Mouse (Mus musculus): Measurements from ENCODE around the gene Pik3r2. TPM values are rescaled to one million over a fixed set of nuclear protein-coding genes. Genes with fewer than 3 reads are reported as not detected.

The Pik3r2 gene
- total and polyA plus RNA-seq, 3 experiments, result 23.7 to 37.8 TPM; not detected in 1

DNA sequence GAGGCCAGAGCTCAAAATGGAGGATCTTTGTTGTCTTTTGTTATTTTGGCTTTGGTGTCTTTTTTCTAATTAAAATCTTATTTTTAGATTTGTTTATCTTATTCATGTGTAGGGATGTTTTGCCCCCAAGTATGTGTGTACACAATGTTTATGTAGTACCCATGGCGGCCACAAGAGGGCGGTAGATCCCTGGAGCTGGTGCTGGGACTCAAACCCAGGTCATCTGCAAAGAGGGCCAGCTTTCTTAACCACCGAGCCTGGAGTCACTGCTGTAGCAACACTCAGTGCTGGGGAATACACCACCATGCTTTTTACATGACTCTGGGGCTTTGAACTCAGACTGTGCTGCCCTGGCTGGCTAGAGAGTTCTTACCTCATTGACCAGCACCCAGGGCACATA lies 13.2 kb downstream of the Pik3r2 start (continued):
- TF ChIP-seq SMC3 (IDR thresholded peaks at IDR 0.05; ENCODE audit: low read depth, low read length) (peak; percentile 59), GATA1 (IDR thresholded peaks at IDR 0.05; ENCODE audit: low read depth, low read length) (no peak), CHD1 (IDR thresholded peaks at IDR 0.05; ENCODE audit: low read depth, low read length) (no peak)

DNA sequence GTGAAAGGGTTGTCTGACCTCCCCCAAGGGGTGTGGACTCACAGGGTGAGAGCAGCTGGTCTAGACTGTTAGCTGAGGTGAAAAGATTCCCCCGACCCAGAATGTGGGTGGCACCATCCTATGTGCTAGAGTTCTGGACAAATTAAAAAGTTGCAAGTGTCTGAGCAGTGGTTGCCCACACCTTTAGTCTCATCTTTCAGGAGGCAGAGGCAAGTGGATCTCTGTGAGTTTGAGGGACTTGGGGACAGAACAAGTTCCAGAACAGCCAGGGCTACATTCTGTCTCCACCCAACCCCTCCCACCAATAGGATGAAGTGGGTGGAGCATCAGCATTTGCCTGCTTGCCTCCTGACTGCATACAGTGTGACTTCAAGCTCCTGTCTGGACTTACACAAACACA lies 14.4 kb downstream of the Pik3r2 start:
- Histone ChIP-seq H3K27ac (ENCODE audit: control insufficient read depth, low read depth, low read length) (peak overlapping the region; percentile 83), H3K36me3 (ENCODE audit: control insufficient read depth in 1 of 2, insufficient read depth in 2 of 2, low read length in 2 of 2) (peaks cover 0 to 23% of the 10 kb centered on the region in 2 experiments; a peak in 2 of 4 replicates), H3K79me2 (ENCODE audit: control insufficient read depth, insufficient read depth, low read length, poor library complexity) (peaks cover 11% of the 10 kb centered on the region), H3K9ac (ENCODE audit: control insufficient read depth, low read depth, low read length, poor library complexity, severe bottlenecking) (peak overlapping the region; percentile 83; the same call in 1 of the 2 replicates), H3K4me3 (ENCODE audit: control insufficient read depth in 1 of 2, insufficient read depth in 1 of 2, low read depth in 2 of 2, low read length in 2 of 2) (no peak overlapping the region), H3K9me3 (replicated peaks; ENCODE audit: insufficient read depth, low read length) (no peaks in the 10 kb centered on the region), H3K4me1 (ENCODE audit: control insufficient read depth in 1 of 2, insufficient read depth in 2 of 2, low read length in 2 of 2) (peaks cover 12 to 34% of the 10 kb centered on the region in 2 experiments), H3K27me3 (ENCODE audit: control insufficient read depth in 1 of 2, insufficient read depth in 2 of 2, low read length in 2 of 2) (no peaks in the 10 kb centered on the region)
- DNase-seq (ENCODE audit: low read depth, low spot score), result peak; percentile 81
- TF ChIP-seq MAZ (IDR thresholded peaks at IDR 0.05; ENCODE audit: low read depth, low read length), result 0 out of 2 replicates have a peak, but pooled peaks have one; percentile 50
- no peak for TF ChIP-seq KAT2A (conservative IDR thresholded peaks at IDR 0.05; ENCODE audit: low read depth, low read length)
- TF ChIP-seq CTCF (IDR thresholded peaks at IDR 0.05 in 2 of 3, conservative IDR thresholded peaks at IDR 0.05 in 1 of 3; ENCODE audit: control insufficient read depth in 1 of 3, insufficient read depth in 1 of 3, low read depth in 2 of 3, low read length in 3 of 3, poor library complexity in 1 of 3, severe bottlenecking in 1 of 3), result no peak
- TF ChIP-seq RCOR1 (IDR thresholded peaks at IDR 0.05; ENCODE audit: low read depth, low read length), result no peak
- TF ChIP-seq ETS1 (IDR thresholded peaks at IDR 0.05; ENCODE audit: low read depth, low read length), result no peak
- no peak for TF ChIP-seq MYB (IDR thresholded peaks at IDR 0.05; ENCODE audit: low read depth, low read length)
- TF ChIP-seq GATA1 (IDR thresholded peaks at IDR 0.05; ENCODE audit: low read depth, low read length), result no peak
- TF ChIP-seq BHLHE40 (IDR thresholded peaks at IDR 0.05; ENCODE audit: borderline replicate concordance, low read depth, low read length), result no peak
- no peak for TF ChIP-seq ZNF384 (IDR thresholded peaks at IDR 0.05; ENCODE audit: low read depth, low read length)
- TF ChIP-seq GABPA (IDR thresholded peaks at IDR 0.05; ENCODE audit: low read depth, low read length), result no peak
- no peak for TF ChIP-seq E2F4 (IDR thresholded peaks at IDR 0.05; ENCODE audit: borderline replicate concordance, low read depth, low read length)
- TF ChIP-seq MAFK (IDR thresholded peaks at IDR 0.05; ENCODE audit: borderline replicate concordance, low read depth, low read length), result no peak
- TF ChIP-seq SMC3 (IDR thresholded peaks at IDR 0.05; ENCODE audit: low read depth, low read length), result no peak
- TF ChIP-seq USF2 (IDR thresholded peaks at IDR 0.05; ENCODE audit: borderline replicate concordance in 1 of 2, insufficient read depth in 1 of 2, low read depth in 1 of 2, low read length in 2 of 2), result no peak
- peak; percentile 49 for TF ChIP-seq SIN3A (IDR thresholded peaks at IDR 0.05; ENCODE audit: low read length)
- no peak for TF ChIP-seq TBP (IDR thresholded peaks at IDR 0.05; ENCODE audit: low read depth, low read length)
- no peak; the same call in 1 of the 2 replicates for TF ChIP-seq CHD2 (IDR thresholded peaks at IDR 0.05; ENCODE audit: low read length)
- 0 out of 2 replicates have a peak, but pooled peaks have one; percentile 22 for TF ChIP-seq ELF1 (IDR thresholded peaks at IDR 0.05; ENCODE audit: low read depth, low read length)
- TF ChIP-seq NELFE (IDR thresholded peaks at IDR 0.05; ENCODE audit: low read depth, low read length), result peak; percentile 35; the same call in 1 of the 2 replicates
- no peak for TF ChIP-seq ZC3H11A (IDR thresholded peaks at IDR 0.05; ENCODE audit: low read depth, low read length)
- TF ChIP-seq CHD1 (IDR thresholded peaks at IDR 0.05; ENCODE audit: low read depth, low read length), result no peak
- TF ChIP-seq RAD21 (IDR thresholded peaks at IDR 0.05; ENCODE audit: low read depth, low read length), result no peak
- TF ChIP-seq POLR2AphosphoS2 (IDR thresholded peaks at IDR 0.05; ENCODE audit: low read length), result no peak
- TF ChIP-seq USF1 (IDR thresholded peaks at IDR 0.05; ENCODE audit: low read depth, low read length), result no peak
- TF ChIP-seq HCFC1 (IDR thresholded peaks at IDR 0.05; ENCODE audit: low read depth, low read length), result no peak
- TF ChIP-seq JUND (IDR thresholded peaks at IDR 0.05; ENCODE audit: low read depth, low read length), result no peak
- TF ChIP-seq NRF1 (IDR thresholded peaks at IDR 0.05; ENCODE audit: insufficient read depth, low read depth, low read length, poor library complexity, severe bottlenecking), result peak; percentile 22; the same call in 1 of the 2 replicates
- no peak for TF ChIP-seq UBTF (IDR thresholded peaks at IDR 0.05; ENCODE audit: borderline replicate concordance, insufficient read depth, low read depth, low read length)
- peak; percentile 26; the same call in 1 of the 2 replicates for TF ChIP-seq MXI1 (IDR thresholded peaks at IDR 0.05; ENCODE audit: low read depth, low read length)
- no peak for TF ChIP-seq TAL1 (IDR thresholded peaks at IDR 0.05; ENCODE audit: low read length)
- TF ChIP-seq MYC (IDR thresholded peaks at IDR 0.05; ENCODE audit: low read depth, low read length), result no peak
- TF ChIP-seq ZKSCAN1 (IDR thresholded peaks at IDR 0.05; ENCODE audit: low read depth, low read length), result 0 out of 2 replicates have a peak, but pooled peaks have one; percentile 21
- no peak for TF ChIP-seq POLR2AphosphoS5 (IDR thresholded peaks at IDR 0.05; ENCODE audit: borderline replicate concordance, low read depth, low read length)
- TF ChIP-seq EP300 (IDR thresholded peaks at IDR 0.05; ENCODE audit: low read depth in 1 of 2, low read length in 2 of 2), result no peak
- peak; percentile 40; the same call in 1 of the 2 replicates for TF ChIP-seq ZMIZ1 (IDR thresholded peaks at IDR 0.05; ENCODE audit: low read depth, low read length)
